ENCODE assay signal across 8 mouse cellular contexts in the genomic region with DNA sequence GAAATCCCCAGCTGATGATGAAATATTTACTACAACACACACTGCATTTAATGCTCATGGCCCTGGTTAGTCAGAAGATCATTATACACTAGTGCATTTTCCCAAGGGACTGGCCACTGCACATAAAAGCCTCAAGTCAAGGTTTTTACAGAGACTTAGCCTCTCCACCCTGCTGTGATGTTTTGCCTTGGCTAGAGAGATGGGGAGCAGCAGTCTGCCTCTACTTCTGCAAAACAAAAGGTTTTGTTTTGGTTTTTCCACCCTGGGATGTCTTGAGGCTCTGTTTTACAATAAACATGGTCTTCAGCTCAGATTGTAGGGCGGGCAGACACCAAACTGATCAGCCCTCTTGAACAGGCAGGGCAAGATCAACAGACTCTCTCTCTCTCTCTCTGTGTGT.
DNase-seq lines count a peak whose midpoint lies in the region; ATAC-seq lines count a peak whose summit lies in the region.
"Not testable (repeated sequence)": the region's sequence is repeated elsewhere in the genome, so short reads cannot be mapped to it uniquely, and the experiment has no call there.

No protein-coding gene starts in this region.

- not testable (repeated sequence) for H3K4me2 ChIP-seq in hindbrain, embryonic 12.5 days (replicated peaks)

- H3K27ac ChIP-seq in hindbrain, embryonic 12.5 days: not testable (repeated sequence)

- H3K9ac ChIP-seq in hindbrain, embryonic 12.5 days: not testable (repeated sequence)

- not testable (repeated sequence) for H3K36me3 ChIP-seq in hindbrain, embryonic 12.5 days

- H3K4me3 ChIP-seq in hindbrain, embryonic 12.5 days: not testable (repeated sequence)

- WGBS in hindbrain, embryonic 12.5 days: 23% methylated on average over 1 of the region's 1 CpGs

- DNase-seq in A20 (ENCODE audit: low read depth, low spot score) (peak; percentile 3), adipocyte (ENCODE audit: low spot score) (peak; percentile 26)
- DNase-seq in frontal cortex, postnatal 36 days (ENCODE audit: low spot score in 2 of 2): peak; percentile 0
- DNase-seq in layer of hippocampus, adult 18-20 months (ENCODE audit: low spot score in 2 of 2): peak; percentile 1 to 11
- DNase-seq in lung, postnatal 14 days: peak; percentile 9
- peak; percentile 1 for DNase-seq in retina, postnatal 1 day
- DNase-seq in thymus, postnatal 10 days (ENCODE audit: low spot score in 2 of 2): peak; percentile 3 to 9

- H3K4me1 ChIP-seq in hindbrain, embryonic 12.5 days: not testable (repeated sequence)

- peak; percentile 16; the same call in 1 of the 2 replicates for ATAC-seq in hindbrain, embryonic 12.5 days (ENCODE audit: low FRiP score)

- not testable (repeated sequence) for H3K27me3 ChIP-seq in hindbrain, embryonic 12.5 days

- H3K9me3 ChIP-seq in hindbrain, embryonic 12.5 days (replicated peaks): not testable (repeated sequence)
